Mouse (Mus musculus): ENCODE results near the gene Htr7. TPM values are rescaled to one million over a fixed set of nuclear protein-coding genes. Genes with fewer than 3 reads are reported as not detected.

The Htr7 gene
- polyA plus RNA-seq, 1 experiment from 2014 or later, result 16.4 TPM

Other genes starting within 250 kb of the Htr7 start
- 68.0 and 69.7 TPM in 2 replicates for gene Rpp30, start 26.2 kb upstream of the Htr7 start, polyA plus RNA-seq (2014; fragmentation: Nextera tagmentation; extraction: Ambion mirVana)
- gene Ankrd1, start 62.6 kb upstream of the Htr7 start, polyA plus RNA-seq (2014; fragmentation: Nextera tagmentation; extraction: Ambion mirVana), result 0.10 and 0.20 TPM in 2 replicates